Mouse (Mus musculus) lung, adult 2 months (tissue): ENCODE results near the gene Agap1. TPM values are rescaled to one million over a fixed set of nuclear protein-coding genes. Genes with fewer than 3 reads are reported as not detected.

Experiments used
- DNase-seq: peaks from one replicate; pipeline ENCODE4 v3.0.0; 2022
- H3K4me1 ChIP-seq: fragments of 200-500 bp; 2 replicates; pipeline ENCODE4 v1.6.1; 2011; ENCODE audit warnings: low read length; ENCODE audit not compliant: control insufficient read depth, insufficient read depth
- H3K4me3 ChIP-seq: fragments of 200-500 bp; replicated peaks from 2 replicates; pipeline ENCODE3; 2011; ENCODE audit warnings: low read depth, mild to moderate bottlenecking, control low read depth, low read length; ENCODE audit errors: extremely low read depth
- CTCF ChIP-seq: fragments of 200-500 bp; IDR thresholded peaks from 2 replicates; pipeline ENCODE4 v1.5.1; 2011; ENCODE audit warnings: mild to moderate bottlenecking, low read length, control low read depth; ENCODE audit not compliant: insufficient read depth
- POLR2A ChIP-seq: fragments of 200-500 bp; IDR thresholded peaks from 2 replicates; pipeline ENCODE4 v1.6.1; 2011; ENCODE audit warnings: low read depth, mild to moderate bottlenecking, control low read depth, low read length, borderline replicate concordance; ENCODE audit errors: extremely low read depth
- WGBS: fragments of 180-500 bp; shearing (Covaris S2); methylation state at CpG from one replicate; pipeline ENCODE4 v1.1.7; 2018; 5-methylcytosine and 5-hydroxymethylcytosine counted together
- polyA plus RNA-seq: library from polyadenylated mRNA; depleted of rRNA; stranded (reverse); fragments of >200 nt; gene quantifications from 2 replicates; pipeline ENCODE4 v1.2.3, GENCODE M21; 2012

Gene Agap1
- polyA plus RNA-seq, 1 experiment, result 28.0 TPM

- WGBS, result 85% methylated on average over 5 of the region's 5 CpGs
- H3K4me3 ChIP-seq, result no peak overlapping the region
- DNase-seq, result no peak
- peaks cover 11% of the 10 kb centered on the region for H3K4me1 ChIP-seq
- TF ChIP-seq POLR2A, result no peak
Measured at GRCm38 (mm10) chr1:89583369-89583768, 128.8 kb downstream of the Agap1 start.

- TF ChIP-seq CTCF, result no peak
- no peak for TF ChIP-seq POLR2A
- 51% methylated on average over 14 of the region's 14 CpGs for WGBS
- Histone ChIP-seq H3K4me1 (peaks cover 2% of the 10 kb centered on the region; the same call in 1 of the 2 replicates), H3K4me3 (no peak overlapping the region)
- DNase-seq, result no peak
Measured at GRCm38 (mm10) chr1:89586991-89587683, 132.5 kb downstream of the Agap1 start.

GRCm38 (mm10) chr1:89588154-89588553 lies 133.5 kb downstream of the Agap1 start:
- TF ChIP-seq POLR2A (no peak), CTCF (no peak)
- Histone ChIP-seq H3K4me1 (peaks cover 2% of the 10 kb centered on the region; the same call in 1 of the 2 replicates), H3K4me3 (no peak overlapping the region)
- 69% methylated on average over 4 of the region's 4 CpGs for WGBS
- no peak for DNase-seq

GRCm38 (mm10) chr1:89590994-89591393 lies 136.4 kb downstream of the Agap1 start:
- peaks cover 10% of the 10 kb centered on the region for H3K4me1 ChIP-seq
- DNase-seq, result no peak
- 88% methylated on average over 7 of the region's 7 CpGs for WGBS

GRCm38 (mm10) chr1:89593219-89593618 lies 138.6 kb downstream of the Agap1 start:
- H3K4me3 ChIP-seq, result no peak overlapping the region
- TF ChIP-seq CTCF (no peak), POLR2A (no peak)
- H3K4me1 ChIP-seq, result peaks cover 20% of the 10 kb centered on the region
- WGBS, result 76% methylated on average over 4 of the region's 4 CpGs
- no peak for DNase-seq

More at GRCm38 (mm10) chr1:89590994-89591393, 136.4 kb downstream of the Agap1 start:
- TF ChIP-seq POLR2A, result no peak
- TF ChIP-seq CTCF, result no peak
- H3K4me3 ChIP-seq, result no peak overlapping the region

- no peak for TF ChIP-seq CTCF
- TF ChIP-seq POLR2A, result no peak
- no peak overlapping the region for H3K4me3 ChIP-seq
- peaks cover 21% of the 10 kb centered on the region for H3K4me1 ChIP-seq
- DNase-seq, result no peak
- WGBS, result 60% methylated on average over 8 of the region's 8 CpGs
Measured at GRCm38 (mm10) chr1:89594999-89595398, 140.4 kb downstream of the Agap1 start.

GRCm38 (mm10) chr1:89595421-89595820 lies 140.8 kb downstream of the Agap1 start:
- H3K4me1 ChIP-seq, result peaks cover 25% of the 10 kb centered on the region
- no peak for DNase-seq
- 39% methylated on average over 7 of the region's 7 CpGs for WGBS
- no peak overlapping the region for H3K4me3 ChIP-seq
- TF ChIP-seq POLR2A (no peak), CTCF (no peak)

GRCm38 (mm10) chr1:89596223-89596622 lies 141.6 kb downstream of the Agap1 start:
- peaks cover 27% of the 10 kb centered on the region for H3K4me1 ChIP-seq
- DNase-seq, result no peak
- no peak overlapping the region for H3K4me3 ChIP-seq
- no peak for TF ChIP-seq POLR2A
- no peak for TF ChIP-seq CTCF
- 43% methylated on average over 2 of the region's 2 CpGs for WGBS

GRCm38 (mm10) chr1:89598906-89599305 lies 144.3 kb downstream of the Agap1 start:
- H3K4me3 ChIP-seq, result no peak overlapping the region
- H3K4me1 ChIP-seq, result peaks cover 27% of the 10 kb centered on the region
- DNase-seq, result no peak
- TF ChIP-seq CTCF, result no peak
- no peak for TF ChIP-seq POLR2A
- 90% methylated on average over 5 of the region's 5 CpGs for WGBS

GRCm38 (mm10) chr1:89599983-89600741 lies 145.6 kb downstream of the Agap1 start:
- no peak for DNase-seq
- TF ChIP-seq POLR2A (no peak), CTCF (no peak)
- Histone ChIP-seq H3K4me3 (no peak overlapping the region), H3K4me1 (peaks cover 21% of the 10 kb centered on the region)
- WGBS, result 71% methylated on average over 11 of the region's 11 CpGs
